Mouse (Mus musculus) ES-E14 (cell line): ENCODE measurements around the gene Gm28047. TPM values are rescaled to one million over a fixed set of nuclear protein-coding genes. Genes with fewer than 3 reads are reported as not detected.
A peak's percentile ranks its signal among the peaks of the same experiment; 100 is the strongest.

Experiments used
- DNase-seq: peaks from one replicate; pipeline ENCODE4 v3.0.0-alpha.2; 2013; ENCODE audit warnings: low read depth, low spot score
- H3K27ac ChIP-seq: 2 replicates; pipeline ENCODE4 v1.5.1; 2012; ENCODE audit warnings: low read depth, mild to moderate bottlenecking, low read length, moderate library complexity, mixed read lengths; ENCODE audit not compliant: poor library complexity, insufficient read depth, severe bottlenecking
- H3K36me3 ChIP-seq: 2 replicates; pipeline ENCODE4 v1.6.1; 2012; ENCODE audit warnings: mild to moderate bottlenecking, low read length, moderate library complexity, mixed read lengths; ENCODE audit not compliant: control insufficient read depth, poor library complexity, insufficient read depth, severe bottlenecking
- H3K4me1 ChIP-seq, 2 experiments: fragments of 150-350 bp in 1 of 2; sonication (generic) in 1 of 2; 2 replicates each; pipeline ENCODE4 v1.6.1; 2012; ENCODE audit warnings: low read length in 2 of 2, mild to moderate bottlenecking in 1 of 2, mixed read lengths in 1 of 2; ENCODE audit not compliant: control insufficient read depth in 2 of 2, insufficient read depth in 2 of 2, poor library complexity in 1 of 2
- H3K4me3 ChIP-seq, 2 experiments: fragments of 150-350 bp in 1 of 2; sonication (generic) in 1 of 2; 2 replicates each; pipeline ENCODE4 v1.5.1; 2012; ENCODE audit warnings: low read length in 2 of 2, low read depth in 1 of 2, mild to moderate bottlenecking in 1 of 2, mixed read lengths in 1 of 2; ENCODE audit not compliant: insufficient read depth in 1 of 2, poor library complexity in 1 of 2, severe bottlenecking in 1 of 2
- H3K9ac ChIP-seq: 2 replicates; pipeline ENCODE4 v1.6.1; 2012; ENCODE audit warnings: low read depth, mild to moderate bottlenecking, low read length, mixed read lengths; ENCODE audit not compliant: poor library complexity, insufficient read depth, severe bottlenecking
- H3K9me3 ChIP-seq: fragments of 150-350 bp; sonication (generic); 2 replicates; pipeline ENCODE4 v1.6.1; 2012; ENCODE audit warnings: low read depth, mild to moderate bottlenecking, low read length; ENCODE audit not compliant: control insufficient read depth, insufficient read depth
- CHD2 ChIP-seq: IDR thresholded peaks from 2 replicates; pipeline ENCODE4 v1.6.1; 2014; ENCODE audit warnings: mild to moderate bottlenecking, low read depth, low read length, inconsistent platforms
- HCFC1 ChIP-seq: IDR thresholded peaks from 2 replicates; pipeline ENCODE4 v1.6.1; 2012; ENCODE audit warnings: low read length, inconsistent platforms, borderline replicate concordance; ENCODE audit not compliant: insufficient read depth
- MAFK ChIP-seq: IDR thresholded peaks from 2 replicates; pipeline ENCODE4 v1.6.1; 2014; ENCODE audit warnings: mild to moderate bottlenecking, low read depth, low read length, inconsistent platforms; ENCODE audit not compliant: insufficient read depth
- ZC3H11A ChIP-seq: IDR thresholded peaks from 2 replicates; pipeline ENCODE4 v1.6.1; 2012; ENCODE audit warnings: low read depth, mild to moderate bottlenecking, inconsistent platforms, low read length, borderline replicate concordance
- ZNF384 ChIP-seq: IDR thresholded peaks from 2 replicates; pipeline ENCODE4 v1.6.1; 2012; ENCODE audit warnings: low read depth, low read length, inconsistent platforms
- in situ Hi-C, 2 experiments: fragments of 600-800 bp; cut with MboI; formaldehyde crosslinking; loops; one replicate each; pipeline ENCODE4 v1.15.1; 2025; ENCODE audit warnings: low sequenced_read_pairs in 2 of 2, inconsistent platforms in 1 of 2; ENCODE audit not compliant: unreplicated experiment in 2 of 2
- total RNA-seq: library from RNA; depleted of rRNA; stranded (reverse); fragments of 300-350 nt; gene quantifications from 2 replicates; pipeline ENCODE4 v1.2.3, GENCODE M21; 2012

The Gm28047 gene
- total RNA-seq, 1 experiment: not detected

DNA sequence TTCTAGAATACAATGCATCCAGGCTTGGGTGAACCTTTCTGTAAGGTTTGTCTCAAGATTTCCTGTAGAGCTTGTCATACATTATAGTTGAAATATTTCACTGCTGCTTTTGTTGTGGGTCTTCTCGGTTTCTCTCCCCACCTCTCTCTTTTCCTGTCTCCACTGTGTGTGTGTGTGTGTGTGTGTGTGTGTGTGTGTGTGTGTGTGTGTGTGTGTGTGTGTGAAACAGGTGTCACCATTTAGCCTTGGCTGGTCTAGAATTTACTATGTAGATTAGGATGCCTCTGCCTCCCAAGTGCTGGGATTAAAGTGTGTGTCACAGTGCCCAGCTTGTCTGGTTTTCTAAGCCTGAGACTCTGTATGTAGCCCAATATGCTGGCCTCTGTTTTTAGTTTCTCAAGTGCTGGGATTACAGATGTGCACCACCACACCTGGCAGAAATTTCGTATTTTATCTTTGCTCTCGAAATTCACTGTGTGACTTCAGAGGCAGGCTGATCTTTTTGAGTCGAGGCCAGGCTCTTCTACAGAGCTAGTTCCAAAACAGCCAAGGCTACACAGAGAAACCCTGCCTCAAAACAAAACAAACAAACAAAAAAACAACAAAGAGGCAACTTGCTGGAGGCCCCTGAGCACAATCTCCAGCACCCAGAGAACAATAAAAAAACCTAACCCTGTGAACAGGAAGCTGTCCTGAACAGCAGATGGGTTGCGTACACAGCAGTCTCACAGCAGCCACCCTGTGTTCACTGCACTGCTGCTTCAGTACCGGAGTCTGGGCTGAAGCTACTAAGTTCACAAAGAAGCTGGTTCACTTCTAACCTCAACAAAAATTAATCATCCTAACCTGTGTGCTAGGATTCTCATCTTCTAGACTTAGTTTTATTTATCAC is 98.5 kb downstream of the Gm28047 start:
- H3K9ac ChIP-seq: no peak overlapping the region
- no peaks in the 10 kb centered on the region for H3K9me3 ChIP-seq
- DNase-seq: no peak
- no peaks in the 10 kb centered on the region for H3K4me1 ChIP-seq
- H3K4me3 ChIP-seq: no peak overlapping the region
- no peak for TF ChIP-seq ZNF384
- no peak for TF ChIP-seq MAFK
- H3K36me3 ChIP-seq: peaks cover 20% of the 10 kb centered on the region
- H3K27ac ChIP-seq: no peak overlapping the region
- in situ Hi-C loops: no loop called here

DNA sequence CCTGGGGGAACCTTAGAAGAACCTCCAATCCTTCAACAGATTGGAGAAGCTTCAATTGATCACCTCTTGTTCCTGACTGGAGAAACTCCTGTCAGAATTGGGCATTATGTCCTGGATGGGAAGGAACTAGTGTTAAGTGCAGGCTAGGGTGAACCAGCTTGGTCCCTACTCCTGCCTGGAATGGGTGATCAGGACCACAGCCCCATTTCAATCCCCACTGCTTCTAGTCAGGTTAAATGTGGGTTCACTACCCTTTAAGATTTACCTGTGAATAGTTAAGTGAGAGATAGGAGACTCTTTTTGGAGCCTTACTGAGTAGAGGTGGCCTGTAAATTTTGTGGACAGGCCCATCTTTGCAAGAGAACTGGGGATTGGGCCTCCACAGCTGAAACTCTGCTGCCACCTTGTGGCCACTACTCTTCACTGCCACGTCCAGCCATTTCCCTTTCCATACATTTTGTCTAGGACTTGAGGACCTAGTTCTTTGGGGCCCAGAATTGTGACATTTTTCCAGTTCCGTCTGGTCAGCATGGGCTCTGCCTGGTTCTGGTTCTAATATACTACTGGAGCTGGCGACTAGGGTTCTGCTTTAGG is 99.9 kb downstream of the Gm28047 start, which contains the start of gene Npff:
TSS of gene Npff (minus strand) at position 51 of the 594 bp plus-strand sequence.
- no peak within 1 kb of the TSS for H3K9ac ChIP-seq
- no peaks in the 10 kb centered on the region for H3K4me1 ChIP-seq
- TF ChIP-seq MAFK (no peak), ZC3H11A (peak; percentile 74; the same call in 1 of the 2 replicates)
- no peak within 1 kb of the TSS for H3K27ac ChIP-seq
- H3K36me3 ChIP-seq: peaks cover 31% of the 10 kb centered on the region
- no peak within 1 kb of the TSS for H3K4me3 ChIP-seq
- no peaks in the 10 kb centered on the region for H3K9me3 ChIP-seq
- peak; percentile 68 for DNase-seq
- in situ Hi-C loops: no loop called here

DNA sequence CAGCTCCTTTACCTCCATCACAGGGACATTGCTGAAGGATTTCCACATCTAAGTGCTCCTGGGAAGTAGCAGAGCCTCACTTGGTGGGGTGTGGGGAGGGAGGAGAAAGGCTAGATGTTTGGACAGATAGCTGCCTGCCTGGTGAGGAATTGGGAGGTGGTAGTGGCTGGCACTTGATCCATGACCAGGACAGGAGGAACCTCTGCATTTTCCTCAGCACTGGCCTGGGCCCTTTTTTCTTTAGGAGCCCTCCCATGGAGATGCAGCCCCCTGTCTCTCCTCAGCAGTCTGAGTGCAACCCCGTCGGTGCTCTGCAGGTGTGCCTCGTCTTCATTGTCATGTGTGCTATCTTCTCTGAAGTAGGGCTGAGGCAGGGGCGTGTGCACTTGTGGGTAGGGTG is 103.4 kb downstream of the Gm28047 start:
- DNase-seq: no peak
- H3K4me1 ChIP-seq: peaks cover 0 to 3% of the 10 kb centered on the region in 2 experiments; a peak in 2 of 4 replicates
- in situ Hi-C loops: no loop called here
- H3K27ac ChIP-seq: no peak overlapping the region
- no peak overlapping the region for H3K4me3 ChIP-seq
- no peak for TF ChIP-seq CHD2
- TF ChIP-seq HCFC1: no peak
- no peak for TF ChIP-seq ZC3H11A
- no peak for TF ChIP-seq MAFK
- TF ChIP-seq ZNF384: no peak
- H3K9me3 ChIP-seq: no peaks in the 10 kb centered on the region
- no peak overlapping the region for H3K9ac ChIP-seq
- peaks cover 31% of the 10 kb centered on the region for H3K36me3 ChIP-seq

DNA sequence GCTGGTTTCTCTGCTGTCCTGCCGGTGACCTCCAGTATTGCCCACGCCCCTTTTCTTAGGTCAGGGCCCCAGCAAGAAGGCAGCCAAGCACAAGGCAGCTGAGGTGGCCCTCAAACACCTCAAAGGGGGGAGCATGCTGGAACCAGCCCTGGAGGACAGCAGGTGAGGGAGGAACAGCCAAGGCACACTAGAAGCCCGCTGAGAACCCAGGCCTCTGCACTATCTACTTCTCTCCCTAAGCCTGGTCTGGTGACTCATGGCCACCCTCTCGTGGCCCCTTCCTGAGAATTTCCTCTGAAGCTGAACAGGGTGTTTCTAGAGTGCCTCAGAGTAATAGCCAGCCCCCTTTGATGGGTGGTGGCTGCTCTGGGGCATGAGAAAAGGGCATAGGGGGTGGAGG is 104.5 kb downstream of the Gm28047 start:
- Histone ChIP-seq H3K9me3 (no peaks in the 10 kb centered on the region), H3K36me3 (peaks cover 31% of the 10 kb centered on the region), H3K9ac (no peak overlapping the region), H3K27ac (no peak overlapping the region), H3K4me3 (no peak overlapping the region), H3K4me1 (peaks cover 0 to 9% of the 10 kb centered on the region in 2 experiments; a peak in 2 of 4 replicates)
- no peak for DNase-seq
- no peak for TF ChIP-seq CHD2
- TF ChIP-seq MAFK: no peak
- TF ChIP-seq HCFC1: no peak
- no peak for TF ChIP-seq ZC3H11A
- TF ChIP-seq ZNF384: no peak
- in situ Hi-C loops: no loop called here
